Mouse (Mus musculus) neural tube, embryonic 13.5 days (tissue): ENCODE data around the gene Rbm5. TPM values are rescaled to one million over a fixed set of nuclear protein-coding genes. Genes with fewer than 3 reads are reported as not detected.

Experiments used
- ATAC-seq: fragments of 200-750 bp; cut with Nextera tagmentation; 2 replicates; pipeline ENCODE4 v1.8.0; 2017; ENCODE audit warnings: low read depth, mild to moderate bottlenecking, moderate TSS enrichment, moderate library complexity
- H3K27ac ChIP-seq: fragments of 300-500 bp; sonication (generic); replicated peaks from 2 replicates; pipeline ENCODE4 v1.5.1; 2015; ENCODE audit warnings: moderate library complexity, mild to moderate bottlenecking, inconsistent platforms
- H3K27me3 ChIP-seq: fragments of 300-500 bp; sonication (generic); 2 replicates; pipeline ENCODE4 v1.6.1; 2015; ENCODE audit warnings: mild to moderate bottlenecking, inconsistent platforms
- H3K36me3 ChIP-seq: fragments of 300-500 bp; sonication (generic); 2 replicates; pipeline ENCODE4 v1.6.1; 2015; ENCODE audit warnings: mild to moderate bottlenecking, inconsistent platforms
- H3K4me1 ChIP-seq: fragments of 300-500 bp; sonication (generic); replicated peaks from 2 replicates; pipeline ENCODE4 v1.6.1; 2015; ENCODE audit warnings: inconsistent platforms
- H3K4me2 ChIP-seq: fragments of 300-500 bp; sonication (generic); 2 replicates; pipeline ENCODE4 v1.6.1; 2015; ENCODE audit warnings: inconsistent platforms, mild to moderate bottlenecking, moderate library complexity
- H3K4me3 ChIP-seq: fragments of 300-500 bp; sonication (generic); 2 replicates; pipeline ENCODE4 v1.5.1; 2015; ENCODE audit warnings: mild to moderate bottlenecking, inconsistent platforms
- H3K9ac ChIP-seq: fragments of 300-500 bp; sonication (generic); 2 replicates; pipeline ENCODE4 v1.6.1; 2015; ENCODE audit warnings: moderate library complexity, mild to moderate bottlenecking, inconsistent platforms
- H3K9me3 ChIP-seq: fragments of 300-500 bp; sonication (generic); 2 replicates; pipeline ENCODE4 v1.6.1; 2016; ENCODE audit warnings: inconsistent platforms
- WGBS: fragments of 180-500 bp; shearing (Covaris S2); methylation state at CpG from one replicate; pipeline ENCODE4 v1.1.7; 2015; 5-methylcytosine and 5-hydroxymethylcytosine counted together
- polyA plus RNA-seq: library from polyadenylated mRNA; unstranded; fragments of >200 nt; fragmentation: Nextera tagmentation; extraction: Ambion mirVana; gene quantifications from 2 replicates; pipeline ENCODE4 v1.2.1, GENCODE M21; 2015

Rbm5 gene
- polyA plus RNA-seq = 252 and 279 TPM in 2 replicates

DNA sequence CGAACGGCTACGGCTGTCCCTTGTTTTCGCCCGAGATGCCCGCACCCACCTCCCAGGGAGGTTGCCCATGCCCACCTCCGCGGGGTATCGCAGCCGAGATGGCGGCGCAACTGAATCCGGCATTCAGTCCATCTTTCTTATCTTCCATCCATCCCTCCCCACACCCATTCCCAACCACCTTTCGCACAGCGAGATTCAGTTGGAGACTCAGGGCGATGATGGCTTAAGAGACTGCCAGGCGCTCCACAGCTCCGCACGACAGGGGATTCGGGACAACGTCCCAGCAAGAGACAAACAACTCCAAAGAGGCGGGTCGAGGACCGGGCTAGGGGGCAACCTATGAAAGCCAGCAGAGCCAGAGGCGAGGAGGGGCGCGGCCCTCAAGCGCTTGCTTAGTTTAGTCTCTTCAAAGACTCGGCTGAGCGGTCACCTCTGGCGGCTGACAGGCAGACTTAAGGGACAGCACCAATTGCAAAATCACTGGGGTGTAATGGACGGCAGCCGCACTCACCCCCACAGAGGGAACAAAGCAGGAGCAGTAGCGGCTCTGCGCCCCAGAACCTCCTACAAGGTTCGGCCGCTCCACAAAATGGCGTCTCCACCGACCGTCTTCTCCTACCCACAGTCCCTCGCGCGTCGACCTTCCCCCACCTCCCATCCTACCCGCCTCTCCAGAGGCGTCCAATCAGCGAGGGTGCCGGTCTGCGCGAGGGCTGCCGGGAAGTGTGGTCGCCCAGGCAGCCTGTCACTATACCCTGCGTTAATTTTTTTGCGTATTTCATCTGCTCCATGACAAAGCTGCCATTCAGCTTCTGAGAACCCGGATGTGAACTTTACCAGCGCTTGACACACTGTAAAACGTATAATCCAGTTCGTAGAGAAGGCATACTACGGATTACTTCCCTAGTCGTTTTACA, at the start of gene Rbm5:
TSS of gene Rbm5 (minus strand) at position 623 of the 917 bp plus-strand sequence.
- no peaks in the 10 kb centered on the region for H3K9me3 ChIP-seq
- under 1% methylated on average over 60 of the region's 60 CpGs for whole genome bisulfite sequencing
- peaks cover 62% of the 10 kb centered on the region for H3K36me3 ChIP-seq

DNA sequence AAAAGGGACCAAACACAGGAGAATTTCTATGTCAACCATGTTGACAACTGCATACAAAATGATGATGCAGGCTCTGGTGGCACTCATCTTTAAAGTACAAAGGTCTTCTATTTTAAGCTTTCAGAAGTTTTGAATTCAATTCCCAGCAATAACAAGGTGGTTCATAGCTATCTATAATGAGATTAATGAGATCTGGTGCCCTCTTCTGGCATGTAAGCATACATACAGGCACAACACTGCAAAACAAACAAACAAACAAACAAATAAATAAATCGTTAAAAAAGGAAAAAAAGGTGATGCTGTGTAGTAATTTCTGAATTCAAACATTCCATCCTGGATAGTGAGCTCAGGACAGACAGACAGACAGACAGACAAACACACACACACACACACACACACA, 41.3 kb upstream of the Rbm5 start:
- no peak overlapping the region for H3K4me2 ChIP-seq
- H3K9me3 ChIP-seq = no peaks in the 10 kb centered on the region
- no peaks in the 10 kb centered on the region for H3K4me1 ChIP-seq
- H3K9ac ChIP-seq = no peak overlapping the region
- 95% methylated on average over 1 of the region's 1 CpGs for WGBS
- no peak for ATAC-seq
- no peak overlapping the region for H3K27ac ChIP-seq
- H3K4me3 ChIP-seq = no peak overlapping the region
- H3K27me3 ChIP-seq = no peaks in the 10 kb centered on the region
- H3K36me3 ChIP-seq = peaks cover 47% of the 10 kb centered on the region

More for the DNA sequence above, at the start of gene Rbm5:
- ATAC-seq = peak; percentile 100
- Histone ChIP-seq H3K4me1 (peaks cover 26% of the 10 kb centered on the region), H3K4me3 (peak within 1 kb of the TSS; percentile 99), H3K9ac (peak within 1 kb of the TSS; percentile 99), H3K27ac (peak within 1 kb of the TSS; percentile 95), H3K27me3 (no peaks in the 10 kb centered on the region), H3K4me2 (peak within 1 kb of the TSS; percentile 88)

DNA sequence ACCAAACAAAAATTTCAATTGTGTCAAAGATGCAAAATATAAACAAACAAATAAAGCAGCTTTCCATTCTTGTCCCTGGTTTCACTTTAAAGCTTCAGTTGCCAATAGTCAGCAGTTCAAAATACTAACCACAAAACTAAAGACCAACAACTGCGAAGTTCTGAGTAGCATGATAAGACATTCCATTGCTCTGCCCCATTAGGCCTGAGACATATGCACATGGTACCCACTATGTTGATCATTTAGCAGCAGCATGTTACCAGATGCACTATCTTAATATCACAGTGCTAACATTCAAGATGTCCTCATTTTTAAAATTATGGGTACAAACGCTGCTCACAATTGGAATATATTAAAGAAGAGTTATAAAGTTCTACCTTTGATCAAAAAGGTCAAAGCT, 40.2 kb upstream of the Rbm5 start:
- Histone ChIP-seq H3K9me3 (no peaks in the 10 kb centered on the region), H3K4me1 (no peaks in the 10 kb centered on the region), H3K4me3 (no peak overlapping the region), H3K4me2 (no peak overlapping the region), H3K27ac (no peak overlapping the region), H3K9ac (no peak overlapping the region), H3K27me3 (no peaks in the 10 kb centered on the region), H3K36me3 (peaks cover 41% of the 10 kb centered on the region)
- ATAC-seq = no peak
- WGBS = 97% methylated on average over 2 of the region's 2 CpGs

DNA sequence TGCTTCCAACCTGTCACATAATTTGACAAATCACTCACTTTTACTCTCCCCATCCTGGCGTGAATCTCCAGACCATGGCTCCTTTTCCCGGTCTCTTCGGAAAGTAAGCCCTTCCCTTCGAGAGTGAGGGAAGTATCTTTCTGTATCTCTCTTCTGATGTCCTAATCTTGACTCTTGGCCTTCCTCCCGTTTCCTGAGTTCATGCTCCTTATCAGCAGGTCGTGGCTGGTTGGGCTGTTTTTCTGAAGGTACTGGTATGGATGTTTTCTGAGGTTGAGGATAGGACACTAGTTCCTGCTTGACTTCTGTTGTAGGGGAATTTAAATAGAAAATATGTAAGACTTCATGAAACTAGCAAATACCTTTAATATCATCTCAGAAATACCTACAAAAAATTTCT, 20.9 kb upstream of the Rbm5 start:
- no peak overlapping the region for H3K4me3 ChIP-seq
- peaks cover 77% of the 10 kb centered on the region for H3K36me3 ChIP-seq
- H3K4me2 ChIP-seq = no peak overlapping the region
- H3K9ac ChIP-seq = no peak overlapping the region
- H3K4me1 ChIP-seq = no peaks in the 10 kb centered on the region
- WGBS = 91% methylated on average over 6 of the region's 6 CpGs
- H3K9me3 ChIP-seq = no peaks in the 10 kb centered on the region
- H3K27me3 ChIP-seq = no peaks in the 10 kb centered on the region
- H3K27ac ChIP-seq = no peak overlapping the region
- ATAC-seq = no peak

DNA sequence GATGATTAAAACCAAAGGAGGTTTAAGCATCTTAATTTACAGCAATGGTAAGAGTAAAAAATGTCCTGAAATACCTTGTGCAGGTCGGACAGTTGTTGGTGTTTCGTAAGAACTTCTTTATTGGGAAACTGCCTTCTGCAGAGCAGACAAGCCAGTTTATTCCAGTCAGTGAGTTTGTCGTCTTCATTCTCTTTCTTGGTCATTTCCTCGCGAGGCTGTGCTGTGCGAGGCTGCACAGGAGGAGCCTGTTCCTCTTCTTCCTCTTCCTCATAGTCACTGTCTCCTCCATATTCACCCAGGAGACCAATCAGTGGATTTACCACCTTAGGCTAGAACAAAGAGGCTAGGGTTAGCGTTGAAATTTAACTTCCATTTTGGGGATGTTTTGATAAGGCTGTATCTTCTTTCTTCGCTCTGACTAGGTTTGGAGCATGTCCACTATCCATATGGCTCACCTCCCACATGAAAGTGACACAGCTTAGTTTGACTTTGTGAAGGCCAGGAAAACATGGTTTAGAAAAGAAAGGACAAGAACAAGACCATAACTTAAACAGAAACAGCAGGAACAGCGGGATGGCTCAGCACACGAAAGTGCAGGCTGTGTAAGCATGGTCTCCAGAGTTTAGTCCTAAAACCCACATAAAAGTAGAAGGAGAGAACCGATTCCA, 11.9 kb upstream of the Rbm5 start:
- H3K4me1 ChIP-seq = no peaks in the 10 kb centered on the region
- no peak overlapping the region for H3K4me3 ChIP-seq
- WGBS = 95% methylated on average over 11 of the region's 11 CpGs
- no peak for ATAC-seq
- H3K4me2 ChIP-seq = no peak overlapping the region
- H3K27ac ChIP-seq = no peak overlapping the region
- H3K9ac ChIP-seq = no peak overlapping the region
- H3K36me3 ChIP-seq = peaks cover 89% of the 10 kb centered on the region
- H3K27me3 ChIP-seq = no peaks in the 10 kb centered on the region
- H3K9me3 ChIP-seq = no peaks in the 10 kb centered on the region

DNA sequence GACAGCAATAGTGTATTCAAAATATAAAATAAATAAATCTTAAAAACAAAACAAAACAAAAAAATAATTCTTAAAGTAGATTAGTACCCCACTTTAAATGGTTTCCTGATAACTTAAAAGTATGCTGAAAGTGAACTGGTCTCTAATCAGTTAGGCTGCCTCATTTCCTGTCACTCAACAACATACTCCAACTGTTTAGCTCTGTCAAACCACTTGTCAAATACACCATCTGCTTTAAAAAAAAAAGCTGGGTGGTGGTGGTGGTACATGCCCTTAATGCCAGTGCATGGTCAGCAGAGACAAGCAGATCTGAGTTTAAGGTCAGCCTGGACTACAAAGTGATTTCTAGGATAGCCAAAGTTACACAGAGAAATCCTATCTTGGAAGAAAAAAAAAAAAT, 6.0 kb upstream of the Rbm5 start:
- Histone ChIP-seq H3K4me1 (peaks cover under 1% of the 10 kb centered on the region), H3K36me3 (peaks cover 79% of the 10 kb centered on the region), H3K4me2 (no peak overlapping the region), H3K9me3 (no peaks in the 10 kb centered on the region), H3K27me3 (no peaks in the 10 kb centered on the region), H3K9ac (no peak overlapping the region), H3K27ac (no peak overlapping the region), H3K4me3 (no peak overlapping the region)
- ATAC-seq = no peak

DNA sequence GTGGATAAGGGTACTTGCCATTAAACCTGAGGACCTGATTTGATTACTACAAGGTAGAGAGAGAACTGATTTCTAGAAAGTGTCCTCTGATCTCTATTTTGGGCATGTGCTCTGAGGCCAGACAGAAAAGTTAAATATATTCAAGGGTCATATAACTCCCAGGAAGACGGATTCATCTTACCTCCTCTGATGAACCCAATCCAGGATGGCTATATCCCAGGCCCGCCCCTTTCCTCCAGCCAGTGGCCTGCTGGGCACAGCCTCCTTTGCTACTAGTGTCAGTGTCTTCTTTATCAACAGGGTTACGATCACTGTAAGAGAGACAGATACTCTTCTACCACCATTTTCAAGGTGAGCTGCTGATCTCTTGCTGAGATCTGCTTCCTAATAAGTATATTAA, 3.6 kb upstream of the Rbm5 start:
- no peak for ATAC-seq
- Histone ChIP-seq H3K4me3 (no peak overlapping the region), H3K9ac (no peak overlapping the region), H3K4me2 (no peak overlapping the region), H3K9me3 (no peaks in the 10 kb centered on the region), H3K4me1 (peaks cover 12% of the 10 kb centered on the region), H3K27me3 (no peaks in the 10 kb centered on the region), H3K27ac (no peak overlapping the region), H3K36me3 (peaks cover 56% of the 10 kb centered on the region)
- WGBS = 93% methylated on average over 3 of the region's 3 CpGs

DNA sequence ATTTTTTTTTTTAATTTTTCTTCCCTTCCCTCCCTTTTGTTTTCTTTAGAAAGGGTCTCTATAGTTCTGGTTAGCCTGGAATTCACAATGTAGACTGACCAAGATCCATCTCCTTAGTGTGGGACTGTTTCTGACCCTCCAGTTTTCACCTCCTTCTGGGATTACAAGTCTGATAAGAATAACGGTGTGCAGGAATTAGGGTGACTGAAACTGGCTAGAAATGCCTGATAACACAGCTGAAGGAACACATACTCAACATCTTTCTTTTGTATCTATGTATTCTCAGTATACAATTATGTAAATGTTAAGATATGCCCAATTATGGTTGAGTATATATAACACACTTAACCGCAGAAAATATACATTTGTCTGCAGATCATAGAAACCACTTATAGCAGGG, 986 bp upstream of the Rbm5 start:
- no peaks in the 10 kb centered on the region for H3K27me3 ChIP-seq
- WGBS = 78% methylated on average over 2 of the region's 2 CpGs
- H3K9me3 ChIP-seq = no peaks in the 10 kb centered on the region
- ATAC-seq = no peak
- H3K27ac ChIP-seq = peak overlapping the region; percentile 94
- peak overlapping the region; percentile 59 for H3K4me2 ChIP-seq
- H3K36me3 ChIP-seq = peaks cover 61% of the 10 kb centered on the region
- H3K4me3 ChIP-seq = no peak overlapping the region
- peak overlapping the region; percentile 99; the same call in 1 of the 2 replicates for H3K9ac ChIP-seq
- H3K4me1 ChIP-seq = peaks cover 26% of the 10 kb centered on the region

DNA sequence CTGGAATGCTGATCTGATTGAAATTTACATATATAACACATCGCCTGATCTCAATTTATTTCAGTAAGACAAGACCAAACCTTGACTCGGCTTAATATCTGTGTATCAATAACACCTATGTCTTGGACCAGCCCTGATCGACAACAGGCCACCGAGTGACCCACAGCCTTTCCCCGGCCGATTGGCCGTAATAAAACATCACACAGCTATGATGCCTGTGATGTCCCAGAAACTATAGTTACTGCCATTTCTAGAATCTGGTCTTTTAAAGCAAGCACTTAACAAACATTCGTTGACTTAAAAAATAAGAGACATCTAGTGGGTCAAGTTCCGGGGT, 791 bp downstream of the Rbm5 start:
- Histone ChIP-seq H3K36me3 (peaks cover 63% of the 10 kb centered on the region), H3K27ac (peak overlapping the region; percentile 95), H3K4me3 (peak overlapping the region; percentile 99), H3K9me3 (no peaks in the 10 kb centered on the region), H3K4me1 (peaks cover 26% of the 10 kb centered on the region), H3K27me3 (no peaks in the 10 kb centered on the region), H3K9ac (peak overlapping the region; percentile 99), H3K4me2 (peak overlapping the region; percentile 88)
- ATAC-seq = no peak
- 3% methylated on average over 9 of the region's 9 CpGs for WGBS

DNA sequence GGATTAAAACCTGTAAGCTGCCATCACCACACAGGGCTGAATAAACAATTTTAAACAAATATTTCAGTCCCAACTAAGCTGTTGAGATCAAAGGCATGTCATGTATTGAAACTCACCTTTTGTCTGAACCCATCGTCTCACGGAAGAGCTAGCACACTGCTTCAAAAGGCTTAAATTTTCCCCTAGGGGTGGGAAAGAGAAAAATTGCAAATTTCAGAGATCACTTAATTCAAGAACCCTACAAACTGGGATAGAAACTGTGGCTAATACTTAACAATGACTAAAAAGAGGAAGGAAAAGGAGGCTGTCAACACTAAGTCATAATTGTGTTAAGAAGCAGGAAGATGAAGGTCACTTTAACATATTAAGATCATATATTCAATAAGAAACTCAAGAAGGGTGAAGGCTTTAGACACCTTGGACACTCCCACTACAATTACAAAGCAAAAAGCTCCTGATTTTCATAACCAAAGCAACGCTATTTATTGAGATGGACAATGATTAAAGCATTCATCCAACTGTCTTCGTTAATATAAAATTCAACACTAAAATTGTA, 1.3 kb downstream of the Rbm5 start:
- Histone ChIP-seq H3K4me1 (peaks cover 26% of the 10 kb centered on the region), H3K36me3 (peaks cover 63% of the 10 kb centered on the region), H3K4me2 (peak overlapping the region; percentile 88), H3K27me3 (no peaks in the 10 kb centered on the region), H3K4me3 (peak overlapping the region; percentile 99), H3K27ac (peak overlapping the region; percentile 42; the same call in 1 of the 2 replicates), H3K9me3 (no peaks in the 10 kb centered on the region), H3K9ac (peak overlapping the region; percentile 99)
- WGBS = 16% methylated on average over 4 of the region's 4 CpGs
- no peak for ATAC-seq

DNA sequence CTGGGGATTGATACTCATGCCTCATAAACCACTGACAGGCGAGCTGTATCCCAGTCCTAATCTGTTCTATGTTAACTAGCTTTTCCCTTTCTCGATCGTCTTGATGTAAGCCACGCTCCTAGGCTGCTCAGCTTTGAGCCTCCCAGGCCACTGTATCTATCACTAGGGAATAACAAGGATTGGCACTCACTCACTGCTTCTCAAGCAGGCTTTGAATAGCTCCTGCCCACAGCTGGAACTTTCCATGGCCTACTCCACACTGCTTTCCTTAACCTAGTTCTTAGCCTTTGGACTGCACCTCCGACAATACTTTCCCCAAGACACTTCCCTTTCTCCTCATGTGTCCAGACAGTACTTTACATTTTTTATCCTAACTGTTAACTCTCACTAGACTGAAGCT, 1.9 kb downstream of the Rbm5 start:
- no peak overlapping the region for H3K27ac ChIP-seq
- 73% methylated on average over 5 of the region's 5 CpGs for WGBS
- peak overlapping the region; percentile 99 for H3K9ac ChIP-seq
- no peaks in the 10 kb centered on the region for H3K27me3 ChIP-seq
- peak overlapping the region; percentile 99 for H3K4me3 ChIP-seq
- H3K4me2 ChIP-seq = peak overlapping the region; percentile 88
- H3K9me3 ChIP-seq = no peaks in the 10 kb centered on the region
- no peak for ATAC-seq
- H3K36me3 ChIP-seq = peaks cover 63% of the 10 kb centered on the region
- peaks cover 26% of the 10 kb centered on the region for H3K4me1 ChIP-seq

DNA sequence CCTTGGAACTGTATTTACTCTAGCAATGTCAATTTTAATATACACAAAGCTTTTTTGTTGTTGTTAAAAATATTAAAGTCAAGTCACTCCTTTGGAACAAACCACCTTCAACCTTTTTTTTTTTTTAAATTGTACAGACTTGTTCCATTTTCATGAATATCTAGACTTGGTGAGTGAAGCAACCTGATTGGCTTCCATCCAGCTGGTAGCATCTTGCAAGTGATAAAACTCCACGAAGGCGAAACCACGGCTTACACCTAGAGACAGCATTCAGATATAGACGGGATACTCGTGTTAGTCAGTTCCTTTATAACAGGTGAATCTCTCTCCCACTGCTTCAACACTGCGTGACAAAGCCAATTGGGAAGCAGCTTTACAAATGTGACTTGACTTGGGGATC, 11.2 kb downstream of the Rbm5 start:
- H3K27me3 ChIP-seq = no peaks in the 10 kb centered on the region
- peaks cover 95% of the 10 kb centered on the region for H3K36me3 ChIP-seq
- WGBS = 94% methylated on average over 6 of the region's 6 CpGs

More for the DNA sequence above, 11.2 kb downstream of the Rbm5 start:
- ATAC-seq = no peak
- Histone ChIP-seq H3K4me1 (no peaks in the 10 kb centered on the region), H3K4me3 (no peak overlapping the region), H3K4me2 (no peak overlapping the region), H3K9me3 (no peaks in the 10 kb centered on the region), H3K9ac (no peak overlapping the region), H3K27ac (no peak overlapping the region)
